11 mouse cellular contexts compared by ENCODE assay signal in genomic region chr6:71164394-71164793, GRCm38 (mm10). TPM values are rescaled to one million over a fixed set of nuclear protein-coding genes. Genes with fewer than 3 reads are reported as not detected.
A peak's percentile ranks its signal among the peaks of the same experiment; 100 is the strongest.
DNase-seq lines count a peak whose midpoint lies in the region; ATAC-seq and TF ChIP-seq lines count a peak whose summit lies in the region.
"Had no signal": no experiment of that assay in that cellular context is flagged by ENCODE, and none has a peak within 500 bp of the region (broad histone marks: within the 10 kb centered on the region; RNA-seq: fewer than 3 reads in every experiment).

No protein-coding gene starts in this region.

- no peak for TF ChIP-seq POLR2A in CH12.LX (IDR thresholded peaks at IDR 0.05; ENCODE audit: low read depth, low read length)

- peaks cover 5% of the 10 kb centered on the region; the same call in 1 of the 2 replicates for H3K4me1 ChIP-seq in heart, embryonic 10.5 days
- H3K4me1 ChIP-seq in CH12.LX (ENCODE audit: control insufficient read depth in 1 of 2, insufficient read depth in 2 of 2): peaks cover 7 to 28% of the 10 kb centered on the region in 2 experiments
- no peaks in the 10 kb centered on the region for H3K4me1 ChIP-seq in embryonic facial prominence, embryonic 14.5 days (ENCODE audit: control insufficient read depth, insufficient read depth, low read length)
- H3K4me1 ChIP-seq in lung, embryonic 16.5 days (replicated peaks; ENCODE audit: control insufficient read depth, insufficient read depth, low read length): 0 out of 2 replicates have a peak, but pooled peaks cover 5% of the 10 kb centered on the region

- no peak for TF ChIP-seq EP300 in CH12.LX (IDR thresholded peaks at IDR 0.05; ENCODE audit: low read length)

- no peak for DNase-seq in heart, embryonic 10.5 days (ENCODE audit: low spot score)
- DNase-seq in heart, postnatal 36 days: no peak
- peak; percentile 52 for DNase-seq in CH12.LX (ENCODE audit: extremely low read depth)
- DNase-seq in embryonic facial prominence, embryonic 14.5 days (ENCODE audit: low spot score): no peak
- no peak for DNase-seq in left cerebral cortex, adult 11 months (ENCODE audit: low spot score)
- DNase-seq in left cerebral cortex, postnatal 10 days (ENCODE audit: extremely low spot score in 1 of 2, low spot score in 2 of 2): no peak
- no peak for DNase-seq in yolk sac, embryonic 10.5 days (ENCODE audit: low spot score)
- DNase-seq: heart, postnatal 4 days had no signal

- peak in 1 of 2 experiments; percentile 45; a peak in 2 of 4 replicates for TF ChIP-seq CTCF in CH12.LX (conservative IDR thresholded peaks at IDR 0.05 in 1 of 2, IDR thresholded peaks at IDR 0.05 in 1 of 2; ENCODE audit: low read depth in 2 of 2, low read length in 2 of 2)

- H3K27ac ChIP-seq in heart, embryonic 10.5 days: peak overlapping the region; percentile 31; the same call in 1 of the 2 replicates
- H3K27ac ChIP-seq in CH12.LX (ENCODE audit: insufficient read depth, low read depth): no peak overlapping the region
- no peak overlapping the region for H3K27ac ChIP-seq in embryonic facial prominence, embryonic 14.5 days (replicated peaks; ENCODE audit: low read depth, low read length)
- H3K27ac ChIP-seq in lung, embryonic 16.5 days (ENCODE audit: low read length): no peak overlapping the region

- no peak overlapping the region for H3K9ac ChIP-seq in CH12.LX (ENCODE audit: insufficient read depth, low read depth)
- H3K9ac ChIP-seq in embryonic facial prominence, embryonic 14.5 days (ENCODE audit: low read depth, low read length): no peak overlapping the region
- H3K9ac ChIP-seq in lung, embryonic 16.5 days (ENCODE audit: low read length): no peak overlapping the region; the same call in 1 of the 2 replicates

- no peaks in the 10 kb centered on the region for H3K36me3 ChIP-seq in heart, embryonic 10.5 days
- H3K36me3 ChIP-seq in CH12.LX (replicated peaks in 1 of 2; ENCODE audit: control insufficient read depth in 1 of 2, insufficient read depth in 1 of 2, low read length in 1 of 2): no peaks in the 10 kb centered on the region
- H3K36me3 ChIP-seq in embryonic facial prominence, embryonic 14.5 days (ENCODE audit: control insufficient read depth, insufficient read depth, low read length): no peaks in the 10 kb centered on the region
- H3K36me3 ChIP-seq in lung, embryonic 16.5 days (ENCODE audit: control insufficient read depth, insufficient read depth, low read length): no peaks in the 10 kb centered on the region
- H3K36me3 ChIP-seq: G1E had no signal

- H3K4me2 ChIP-seq in CH12.LX (ENCODE audit: insufficient read depth, low read depth, poor library complexity, severe bottlenecking): no peak overlapping the region
- no peak overlapping the region for H3K4me2 ChIP-seq in embryonic facial prominence, embryonic 14.5 days (ENCODE audit: low read depth, low read length)
- no peak overlapping the region for H3K4me2 ChIP-seq in lung, embryonic 16.5 days (ENCODE audit: low read depth, low read length)

- in situ Hi-C loops in CH12.LX (cut with MboI; ENCODE audit: low pct_ligation_motif_present, low pct_unique_long_range_greater_than_20kb, low sequenced_read_pairs): loop anchor here (5.0 to 10.0 kb wide), 3 partner anchors 100 to 243 kb away; no protein-coding TSS in a partner anchor

- peak; percentile 17 for TF ChIP-seq RAD21 in CH12.LX (IDR thresholded peaks at IDR 0.05; ENCODE audit: low read depth, low read length)

- ATAC-seq in embryonic facial prominence, embryonic 14.5 days (ENCODE audit: low read depth): peak; percentile 22; the same call in 1 of the 2 replicates
- ATAC-seq in lung, embryonic 16.5 days (ENCODE audit: low read depth): peak; percentile 45; the same call in 1 of the 2 replicates

- H3K9me3 ChIP-seq in heart, embryonic 10.5 days: no peaks in the 10 kb centered on the region
- H3K9me3 ChIP-seq in CH12.LX (replicated peaks; ENCODE audit: low read length): no peaks in the 10 kb centered on the region
- H3K9me3 ChIP-seq in embryonic facial prominence, embryonic 14.5 days (ENCODE audit: control insufficient read depth, low read length): no peaks in the 10 kb centered on the region
- H3K9me3 ChIP-seq in lung, embryonic 16.5 days (ENCODE audit: control insufficient read depth, low read length): no peaks in the 10 kb centered on the region
- H3K9me3 ChIP-seq: G1E had no signal

- intact Hi-C loops in heart, postnatal 36 days (cut with DNase I): loop anchor here (5.0 kb wide), 1 partner anchor 133 kb away; no protein-coding TSS in a partner anchor
- intact Hi-C loops in left cerebral cortex, postnatal 10 days (cut with DNase I): no loop called here

- no peaks in the 10 kb centered on the region for H3K27me3 ChIP-seq in heart, embryonic 10.5 days (ENCODE audit: insufficient read depth, poor library complexity, severe bottlenecking)
- no peaks in the 10 kb centered on the region for H3K27me3 ChIP-seq in CH12.LX (replicated peaks)
- no peaks in the 10 kb centered on the region for H3K27me3 ChIP-seq in embryonic facial prominence, embryonic 14.5 days (replicated peaks; ENCODE audit: control insufficient read depth, insufficient read depth, low read length)
- no peaks in the 10 kb centered on the region for H3K27me3 ChIP-seq in lung, embryonic 16.5 days (ENCODE audit: control insufficient read depth, insufficient read depth, low read depth, low read length)

- 32% methylated on average over 6 of the region's 6 CpGs for WGBS in heart, embryonic 10.5 days
- 36% methylated on average over 6 of the region's 6 CpGs for WGBS in embryonic facial prominence, embryonic 14.5 days
- WGBS in lung, embryonic 16.5 days: 19% methylated on average over 6 of the region's 6 CpGs

- H3K79me2 ChIP-seq in CH12.LX (replicated peaks; ENCODE audit: control insufficient read depth, extremely low read depth, insufficient read depth, poor library complexity, severe bottlenecking): no peaks in the 10 kb centered on the region

- dilution Hi-C loops in CH12.LX (cut with MboI; ENCODE audit: extremely low pct_ligation_motif_present, extremely low pct_unique_long_range_greater_than_20kb, low sequenced_read_pairs): no loop called here

- no peak overlapping the region for H3K4me3 ChIP-seq in heart, embryonic 10.5 days
- no peak overlapping the region for H3K4me3 ChIP-seq in CH12.LX (replicated peaks in 1 of 3; ENCODE audit: low read depth in 2 of 3, low read length in 2 of 3, poor library complexity in 1 of 3)
- H3K4me3 ChIP-seq in embryonic facial prominence, embryonic 14.5 days (ENCODE audit: low read depth, low read length): no peak overlapping the region
- no peak overlapping the region for H3K4me3 ChIP-seq in lung, embryonic 16.5 days (ENCODE audit: low read length)

TF ChIP-seq in CH12.LX, 34 proteins besides CTCF, POLR2A, EP300 and RAD21:
- TF ChIP-seq BHLHE40 (IDR thresholded peaks at IDR 0.05; ENCODE audit: low read depth, low read length): no peak
- peak; percentile 21; the same call in 1 of the 2 replicates for TF ChIP-seq SMC3 (IDR thresholded peaks at IDR 0.05; ENCODE audit: low read depth, low read length)
- TF ChIP-seq MYC (IDR thresholded peaks at IDR 0.05; ENCODE audit: low read depth, low read length): no peak
- TF ChIP-seq KAT2A (IDR thresholded peaks at IDR 0.05; ENCODE audit: insufficient replicate concordance, low read length): no peak
- TF ChIP-seq ZKSCAN1 (IDR thresholded peaks at IDR 0.05; ENCODE audit: borderline replicate concordance, low read depth, low read length): no peak
TF ChIP-seq in CH12.LX: peak in this region for 1.

RNA-seq across cellular contexts. Expression of gene Thnsl2, which starts 20.2 kb away (rescaled TPM):
- polyA plus RNA-seq in heart, embryonic 10.5 days (2016; fragmentation: Nextera tagmentation; extraction: Ambion mirVana): 5.0 and 5.2 TPM in 2 replicates
- total RNA-seq in heart, postnatal 36 days (2021): 1 to 10 TPM; 4.5 to 5.4 TPM
- total RNA-seq in CH12.LX (2012; rRNA removed) (not detected in 2 replicates), CH12.LX (2014; rRNA removed) (not detected in 2 replicates)
- not detected in 2 replicates for polyA plus RNA-seq in CH12.LX (2012; ENCODE audit: insufficient read length, low read depth)
- 7.6 and 8.1 TPM in 2 replicates for polyA plus RNA-seq in embryonic facial prominence, embryonic 14.5 days (2014; fragmentation: Nextera tagmentation; extraction: Ambion mirVana)
- 8.8 and 9.7 TPM in 2 replicates for polyA plus RNA-seq in lung, embryonic 16.5 days (2015; fragmentation: Nextera tagmentation; extraction: Ambion mirVana)
- 1 to 10 TPM; 3.0 to 3.9 TPM for total RNA-seq in left cerebral cortex, postnatal 10 days (2021)
- total RNA-seq: G1E had no signal
- polyA plus RNA-seq: G1E had no signal

RNA-seq across cellular contexts. Expression of gene Fabp1, which starts 35.2 kb away (rescaled TPM):
- 1.9 TPM in 1 of 2 replicates, not detected in the other for polyA plus RNA-seq in heart, embryonic 10.5 days (2016; fragmentation: Nextera tagmentation; extraction: Ambion mirVana)
- total RNA-seq in heart, postnatal 36 days (2021): not detected
- not detected in 2 replicates for total RNA-seq in CH12.LX (2012; rRNA removed)
- total RNA-seq in CH12.LX (2014; rRNA removed): not detected in 2 replicates
- polyA plus RNA-seq in CH12.LX (2012; ENCODE audit: insufficient read length, low read depth): not detected in 2 replicates
- not detected in 2 replicates for polyA plus RNA-seq in embryonic facial prominence, embryonic 14.5 days (2014; fragmentation: Nextera tagmentation; extraction: Ambion mirVana)
- polyA plus RNA-seq in lung, embryonic 16.5 days (2015; fragmentation: Nextera tagmentation; extraction: Ambion mirVana): 0.70 and 5.1 TPM in 2 replicates
- total RNA-seq in left cerebral cortex, postnatal 10 days (2021): not detected
- total RNA-seq: G1E; heart, postnatal 4 days had no signal
- polyA plus RNA-seq: cortical plate, adult 2 months; G1E had no signal
